Mouse (Mus musculus) intestine, postnatal 0 days (tissue): ENCODE measurements at regions not wholly inside any gene's neighbourhood (a gene's known extent, or its start where the extent isn't known, plus 50 kb on each side); places are given as distances from the start of the nearest gene placed in this dataset.

Source experiments
- ATAC-seq: fragments of 200-750 bp; cut with Nextera tagmentation; 2 replicates; pipeline ENCODE4 v1.8.0; 2017; ENCODE audit warnings: mild to moderate bottlenecking, moderate TSS enrichment, moderate library complexity
- H3K27ac ChIP-seq: fragments of 300-500 bp; sonication (generic); 2 replicates; pipeline ENCODE4 v1.5.1; 2014; ENCODE audit warnings: mild to moderate bottlenecking, low read depth, low read length, moderate library complexity
- H3K27me3 ChIP-seq: fragments of 300-500 bp; sonication (generic); replicated peaks from 2 replicates; pipeline ENCODE4 v1.6.1; 2014; ENCODE audit warnings: low read length, mixed read lengths; ENCODE audit not compliant: control insufficient read depth, insufficient read depth
- H3K36me3 ChIP-seq: fragments of 300-500 bp; sonication (generic); 2 replicates; pipeline ENCODE4 v1.6.1; 2014; ENCODE audit warnings: mild to moderate bottlenecking, moderate library complexity; ENCODE audit not compliant: control insufficient read depth, insufficient read depth
- H3K4me1 ChIP-seq: fragments of 300-500 bp; sonication (generic); replicated peaks from 2 replicates; pipeline ENCODE4 v1.6.1; 2014; ENCODE audit warnings: antibody characterized with exemption, low read length, mixed read lengths; ENCODE audit not compliant: control insufficient read depth, insufficient read depth
- H3K4me2 ChIP-seq: fragments of 300-500 bp; sonication (generic); replicated peaks from 2 replicates; pipeline ENCODE4 v1.6.1; 2014; ENCODE audit warnings: low read depth, mild to moderate bottlenecking, moderate library complexity
- H3K4me3 ChIP-seq: fragments of 300-500 bp; sonication (generic); 2 replicates; pipeline ENCODE4 v1.5.1; 2014; ENCODE audit warnings: low read depth, low read length
- H3K9ac ChIP-seq: fragments of 300-500 bp; sonication (generic); 2 replicates; pipeline ENCODE4 v1.6.1; 2014; ENCODE audit warnings: mild to moderate bottlenecking, low read depth, low read length
- H3K9me3 ChIP-seq: fragments of 300-500 bp; sonication (generic); 2 replicates; pipeline ENCODE4 v1.6.1; 2016; ENCODE audit warnings: mixed run types; ENCODE audit not compliant: control insufficient read depth
- CTCF ChIP-seq: sonication (generic); IDR thresholded peaks from 2 replicates; pipeline ENCODE4 v1.5.1; 2016; ENCODE audit warnings: low read depth, mild to moderate bottlenecking, control low read depth, antibody characterized with exemption, moderate library complexity
- WGBS: fragments of 180-500 bp; shearing (Covaris S2); extraction: QIAGEN DNeasy Blood & Tissue Kit; methylation state at CpG from one replicate; pipeline ENCODE4 v1.1.7; 2014; 5-methylcytosine and 5-hydroxymethylcytosine counted together

GRCm38 (mm10) chr16:93437608-93438425 is 166.0 kb downstream of the Setd4 start:
- no peaks in the 10 kb centered on the region for H3K36me3 ChIP-seq
- H3K27me3 ChIP-seq: no peaks in the 10 kb centered on the region
- no peaks in the 10 kb centered on the region for H3K9me3 ChIP-seq
- no peak overlapping the region for H3K27ac ChIP-seq
- no peak for TF ChIP-seq CTCF
- H3K4me1 ChIP-seq: no peaks in the 10 kb centered on the region
- WGBS: 24% methylated on average over 14 of the region's 14 CpGs
- 0 out of 2 replicates have a peak overlapping the region, but pooled peaks have one; percentile 6 for H3K4me2 ChIP-seq
- H3K4me3 ChIP-seq: no peak overlapping the region
- H3K9ac ChIP-seq: no peak overlapping the region
- no peak for ATAC-seq

- TF ChIP-seq CTCF: no peak
- Histone ChIP-seq H3K4me2 (no peak overlapping the region), H3K9ac (no peak overlapping the region), H3K4me3 (no peak overlapping the region), H3K36me3 (no peaks in the 10 kb centered on the region), H3K27ac (no peak overlapping the region), H3K9me3 (no peaks in the 10 kb centered on the region), H3K27me3 (no peaks in the 10 kb centered on the region), H3K4me1 (no peaks in the 10 kb centered on the region)
- ATAC-seq: no peak
- WGBS: 65% methylated on average over 3 of the region's 3 CpGs
Observed at GRCm38 (mm10) chr16:93436732-93437131, 167.1 kb downstream of the Setd4 start.

GRCm38 (mm10) chr16:93431316-93431715 is 172.5 kb downstream of the Setd4 start:
- 86% methylated on average over 5 of the region's 5 CpGs for WGBS
- H3K4me2 ChIP-seq: no peak overlapping the region
- no peaks in the 10 kb centered on the region for H3K4me1 ChIP-seq
- H3K9ac ChIP-seq: no peak overlapping the region
- no peak for TF ChIP-seq CTCF
- no peaks in the 10 kb centered on the region for H3K36me3 ChIP-seq
- no peak for ATAC-seq
- no peaks in the 10 kb centered on the region for H3K9me3 ChIP-seq
- no peak overlapping the region for H3K27ac ChIP-seq
- 0 out of 2 replicates have a peak, but pooled peaks cover 4% of the 10 kb centered on the region for H3K27me3 ChIP-seq
- H3K4me3 ChIP-seq: no peak overlapping the region

- no peak for ATAC-seq
- Histone ChIP-seq H3K4me3 (no peak overlapping the region), H3K4me2 (no peak overlapping the region), H3K4me1 (no peaks in the 10 kb centered on the region), H3K27me3 (0 out of 2 replicates have a peak, but pooled peaks cover 4% of the 10 kb centered on the region), H3K36me3 (no peaks in the 10 kb centered on the region), H3K27ac (no peak overlapping the region), H3K9me3 (no peaks in the 10 kb centered on the region), H3K9ac (no peak overlapping the region)
- no peak for TF ChIP-seq CTCF
- 58% methylated on average over 8 of the region's 8 CpGs for WGBS
Observed at GRCm38 (mm10) chr16:93429324-93429781, 174.5 kb downstream of the Setd4 start.

- Histone ChIP-seq H3K9ac (no peak overlapping the region), H3K27ac (no peak overlapping the region), H3K4me1 (no peaks in the 10 kb centered on the region), H3K9me3 (no peaks in the 10 kb centered on the region), H3K4me3 (no peak overlapping the region), H3K27me3 (0 out of 2 replicates have a peak, but pooled peaks cover 4% of the 10 kb centered on the region), H3K36me3 (no peaks in the 10 kb centered on the region), H3K4me2 (no peak overlapping the region)
- no peak for ATAC-seq
- WGBS: 90% methylated on average over 4 of the region's 4 CpGs
- TF ChIP-seq CTCF: no peak
Observed at GRCm38 (mm10) chr16:93427264-93427663, 176.6 kb downstream of the Setd4 start.

GRCm38 (mm10) chr16:93425731-93426130 is 178.1 kb downstream of the Setd4 start:
- H3K36me3 ChIP-seq: no peaks in the 10 kb centered on the region
- 0 out of 2 replicates have a peak, but pooled peaks cover 4% of the 10 kb centered on the region for H3K27me3 ChIP-seq
- no peak for TF ChIP-seq CTCF
- no peak overlapping the region for H3K4me2 ChIP-seq
- no peak for ATAC-seq
- no peak overlapping the region for H3K27ac ChIP-seq
- H3K4me1 ChIP-seq: no peaks in the 10 kb centered on the region
- H3K9ac ChIP-seq: no peak overlapping the region
- WGBS: 77% methylated on average over 6 of the region's 6 CpGs
- H3K4me3 ChIP-seq: no peak overlapping the region
- H3K9me3 ChIP-seq: no peaks in the 10 kb centered on the region
